ENCODE assay signal across 9 mouse cellular contexts in genomic region chr9:116338093-116338728, GRCm38 (mm10).
DNase-seq lines count a peak whose midpoint lies in the region; TF ChIP-seq lines count a peak whose summit lies in the region.
"Had no signal": no experiment of that assay in that cellular context is flagged by ENCODE, and none has a peak within 500 bp of the region (broad histone marks: within the 10 kb centered on the region; RNA-seq: fewer than 3 reads in every experiment).

No protein-coding gene starts in this region.

- TF ChIP-seq CTCF in kidney, adult 2 months (conservative IDR thresholded peaks at IDR 0.05; ENCODE audit: insufficient read depth, insufficient read length, low read depth, low read length) = no peak

- H3K27ac ChIP-seq in kidney, adult 2 months (ENCODE audit: insufficient read depth, low read depth, low read length) = no peak overlapping the region
- H3K27ac ChIP-seq: hindbrain, embryonic 13.5 days had no signal

- peak; percentile 45 for DNase-seq in adrenal gland, adult 8-10 months
- no peak for DNase-seq in adrenal gland, postnatal 25 days
- peak; percentile 60 for DNase-seq in A20 (ENCODE audit: low read depth, low spot score)
- DNase-seq in kidney, adult 2 months = peak; percentile 82
- peak; percentile 65 for DNase-seq in natural killer cell, adult 2 months (ENCODE audit: low spot score in 2 of 2)
- DNase-seq in left cerebral cortex, postnatal 14 days (ENCODE audit: low spot score in 2 of 2) = no peak
- DNase-seq in layer of hippocampus, adult 9-10 months (ENCODE audit: low spot score) = no peak
- DNase-seq in left cerebral cortex, postnatal 4 days = no peak

- intact Hi-C loops in left cerebral cortex, postnatal 14 days (cut with DNase I) = no loop called here
- intact Hi-C loops in left cerebral cortex, postnatal 4 days (cut with DNase I) = no loop called here

- H3K36me3 ChIP-seq in kidney, adult 2 months (ENCODE audit: control insufficient read depth, insufficient read depth, low read length) = no peaks in the 10 kb centered on the region
- H3K36me3 ChIP-seq: hindbrain, embryonic 13.5 days had no signal

- TF ChIP-seq POLR2A in kidney, adult 2 months (IDR thresholded peaks at IDR 0.05; ENCODE audit: low read depth, low read length) = no peak

- H3K4me3 ChIP-seq in kidney, adult 2 months (ENCODE audit: insufficient read depth, low read depth, low read length) = no peak overlapping the region
- H3K4me3 ChIP-seq: hindbrain, embryonic 13.5 days had no signal

- no peaks in the 10 kb centered on the region for H3K27me3 ChIP-seq in kidney, adult 2 months (replicated peaks; ENCODE audit: control insufficient read depth, insufficient read depth, low read length)
- H3K27me3 ChIP-seq: hindbrain, embryonic 13.5 days had no signal

- H3K4me1 ChIP-seq in kidney, adult 2 months (ENCODE audit: control insufficient read depth, insufficient read depth, low read length) = peaks cover 3% of the 10 kb centered on the region; the same call in 1 of the 2 replicates
- H3K4me1 ChIP-seq: hindbrain, embryonic 13.5 days had no signal

- 64% methylated on average over 5 of the region's 5 CpGs for WGBS in kidney, adult 2 months

Comparison
In these comparisons a context has a peak if more than half of its experiments do, and no peak if none do; other contexts are left out.
1. DNase-seq: peak in adrenal gland, adult 8-10 months (single experiment), A20 (single experiment), kidney, adult 2 months (single experiment) and natural killer cell, adult 2 months (2 of 2); none in adrenal gland, postnatal 25 days (single experiment), left cerebral cortex, postnatal 14 days (0 of 2), layer of hippocampus, adult 9-10 months (single experiment) and left cerebral cortex, postnatal 4 days (single experiment).